Mouse (Mus musculus) ES-E14 (cell line): ENCODE results near the gene Nek11. TPM values are rescaled to one million over a fixed set of nuclear protein-coding genes. Genes with fewer than 3 reads are reported as not detected.

Experiments used
- DNase-seq: peaks from one replicate; pipeline ENCODE4 v3.0.0-alpha.2; 2013; ENCODE audit warnings: low read depth, low spot score
- H3K27ac ChIP-seq: 2 replicates; pipeline ENCODE4 v1.5.1; 2012; ENCODE audit warnings: low read depth, mild to moderate bottlenecking, low read length, moderate library complexity, mixed read lengths; ENCODE audit not compliant: poor library complexity, insufficient read depth, severe bottlenecking
- H3K36me3 ChIP-seq: 2 replicates; pipeline ENCODE4 v1.6.1; 2012; ENCODE audit warnings: mild to moderate bottlenecking, low read length, moderate library complexity, mixed read lengths; ENCODE audit not compliant: control insufficient read depth, poor library complexity, insufficient read depth, severe bottlenecking
- H3K4me1 ChIP-seq, 2 experiments: fragments of 150-350 bp in 1 of 2; sonication (generic) in 1 of 2; 2 replicates each; pipeline ENCODE4 v1.6.1; 2012; ENCODE audit warnings: low read length in 2 of 2, mild to moderate bottlenecking in 1 of 2, mixed read lengths in 1 of 2; ENCODE audit not compliant: control insufficient read depth in 2 of 2, insufficient read depth in 2 of 2, poor library complexity in 1 of 2
- H3K4me3 ChIP-seq, 2 experiments: fragments of 150-350 bp in 1 of 2; sonication (generic) in 1 of 2; 2 replicates each; pipeline ENCODE4 v1.5.1; 2012; ENCODE audit warnings: low read length in 2 of 2, low read depth in 1 of 2, mild to moderate bottlenecking in 1 of 2, mixed read lengths in 1 of 2; ENCODE audit not compliant: insufficient read depth in 1 of 2, poor library complexity in 1 of 2, severe bottlenecking in 1 of 2
- H3K9ac ChIP-seq: 2 replicates; pipeline ENCODE4 v1.6.1; 2012; ENCODE audit warnings: low read depth, mild to moderate bottlenecking, low read length, mixed read lengths; ENCODE audit not compliant: poor library complexity, insufficient read depth, severe bottlenecking
- H3K9me3 ChIP-seq: fragments of 150-350 bp; sonication (generic); 2 replicates; pipeline ENCODE4 v1.6.1; 2012; ENCODE audit warnings: low read depth, mild to moderate bottlenecking, low read length; ENCODE audit not compliant: control insufficient read depth, insufficient read depth
- CHD2 ChIP-seq: IDR thresholded peaks from 2 replicates; pipeline ENCODE4 v1.6.1; 2014; ENCODE audit warnings: mild to moderate bottlenecking, low read depth, low read length, inconsistent platforms
- HCFC1 ChIP-seq: IDR thresholded peaks from 2 replicates; pipeline ENCODE4 v1.6.1; 2012; ENCODE audit warnings: low read length, inconsistent platforms, borderline replicate concordance; ENCODE audit not compliant: insufficient read depth
- MAFK ChIP-seq: IDR thresholded peaks from 2 replicates; pipeline ENCODE4 v1.6.1; 2014; ENCODE audit warnings: mild to moderate bottlenecking, low read depth, low read length, inconsistent platforms; ENCODE audit not compliant: insufficient read depth
- ZC3H11A ChIP-seq: IDR thresholded peaks from 2 replicates; pipeline ENCODE4 v1.6.1; 2012; ENCODE audit warnings: low read depth, mild to moderate bottlenecking, inconsistent platforms, low read length, borderline replicate concordance
- ZNF384 ChIP-seq: IDR thresholded peaks from 2 replicates; pipeline ENCODE4 v1.6.1; 2012; ENCODE audit warnings: low read depth, low read length, inconsistent platforms
- in situ Hi-C, 2 experiments: fragments of 600-800 bp; cut with MboI; formaldehyde crosslinking; loops; one replicate each; pipeline ENCODE4 v1.15.1; 2025; ENCODE audit warnings: low sequenced_read_pairs in 2 of 2, inconsistent platforms in 1 of 2; ENCODE audit not compliant: unreplicated experiment in 2 of 2
- total RNA-seq: library from RNA; depleted of rRNA; stranded (reverse); fragments of 300-350 nt; gene quantifications from 2 replicates; pipeline ENCODE4 v1.2.3, GENCODE M21; 2012

Gene Nek11
- total RNA-seq, 1 experiment = 0.04 TPM

- Histone ChIP-seq H3K9ac (no peak overlapping the region), H3K9me3 (no peaks in the 10 kb centered on the region), H3K4me3 (no peak overlapping the region), H3K4me1 (no peaks in the 10 kb centered on the region), H3K36me3 (no peaks in the 10 kb centered on the region), H3K27ac (no peak overlapping the region)
- in situ Hi-C loops = no loop called here
- TF ChIP-seq ZNF384 = no peak
- no peak for TF ChIP-seq MAFK
- no peak for TF ChIP-seq HCFC1
- no peak for TF ChIP-seq CHD2
- TF ChIP-seq ZC3H11A = no peak
- DNase-seq = no peak
Measured at GRCm38 (mm10) chr9:105363520-105364231, 31.6 kb downstream of the Nek11 start.

- H3K9me3 ChIP-seq = no peaks in the 10 kb centered on the region
- DNase-seq = no peak
- no peaks in the 10 kb centered on the region for H3K36me3 ChIP-seq
- no peak for TF ChIP-seq ZC3H11A
- no peak for TF ChIP-seq ZNF384
- TF ChIP-seq MAFK = no peak
- TF ChIP-seq HCFC1 = no peak
- TF ChIP-seq CHD2 = no peak
- H3K4me3 ChIP-seq = no peak overlapping the region
- H3K27ac ChIP-seq = no peak overlapping the region
- no peaks in the 10 kb centered on the region for H3K4me1 ChIP-seq
- H3K9ac ChIP-seq = no peak overlapping the region
- in situ Hi-C loops = no loop called here
Measured at GRCm38 (mm10) chr9:105362181-105362580, 33.1 kb downstream of the Nek11 start.

GRCm38 (mm10) chr9:105349034-105349433, 46.3 kb downstream of the Nek11 start:
- H3K4me1 ChIP-seq = no peaks in the 10 kb centered on the region
- H3K36me3 ChIP-seq = no peaks in the 10 kb centered on the region
- TF ChIP-seq MAFK (no peak), HCFC1 (no peak), ZNF384 (no peak), ZC3H11A (no peak), CHD2 (no peak)
- no peak overlapping the region for H3K4me3 ChIP-seq
- H3K9me3 ChIP-seq = no peaks in the 10 kb centered on the region
- H3K9ac ChIP-seq = no peak overlapping the region
- no peak overlapping the region for H3K27ac ChIP-seq
- DNase-seq = no peak
- in situ Hi-C loops = no loop called here

GRCm38 (mm10) chr9:105348242-105349031, 46.9 kb downstream of the Nek11 start:
- TF ChIP-seq ZNF384 (no peak), ZC3H11A (no peak), HCFC1 (no peak), CHD2 (no peak), MAFK (no peak)
- in situ Hi-C loops = no loop called here
- no peaks in the 10 kb centered on the region for H3K9me3 ChIP-seq
- no peak overlapping the region for H3K4me3 ChIP-seq
- no peaks in the 10 kb centered on the region for H3K36me3 ChIP-seq
- no peak overlapping the region for H3K9ac ChIP-seq
- H3K27ac ChIP-seq = no peak overlapping the region
- no peak for DNase-seq
- H3K4me1 ChIP-seq = no peaks in the 10 kb centered on the region
